8 mouse cellular contexts compared by ENCODE assay signal in genomic region chrX:167212707-167213106, GRCm38 (mm10). TPM values are rescaled to one million over a fixed set of nuclear protein-coding genes. Genes with fewer than 3 reads are reported as not detected.
A peak's percentile ranks its signal among the peaks of the same experiment; 100 is the strongest.
DNase-seq lines count a peak whose midpoint lies in the region; ATAC-seq and TF ChIP-seq lines count a peak whose summit lies in the region.

No protein-coding gene starts in this region.

- ATAC-seq in embryonic facial prominence, embryonic 15.5 days (ENCODE audit: insufficient number of reproducible peaks, low FRiP score, low TSS enrichment, low read depth), result peak; percentile 29; the same call in 1 of the 2 replicates
- peak; percentile 9; the same call in 1 of the 2 replicates for ATAC-seq in hindbrain, embryonic 13.5 days (ENCODE audit: low FRiP score)
- ATAC-seq in lung, postnatal 0 days, result peak; percentile 63
- no peak for ATAC-seq in monocyte, adult 5-6 weeks (replicated peaks; ENCODE audit: insufficient number of reproducible peaks, low FRiP score, low TSS enrichment, poor library complexity, severe bottlenecking)

- H3K4me1 ChIP-seq in embryonic facial prominence, embryonic 15.5 days, result no peaks in the 10 kb centered on the region
- peaks cover 16% of the 10 kb centered on the region for H3K4me1 ChIP-seq in hindbrain, embryonic 13.5 days (replicated peaks)
- peaks cover 3% of the 10 kb centered on the region; the same call in 1 of the 2 replicates for H3K4me1 ChIP-seq in lung, postnatal 0 days (ENCODE audit: insufficient read depth, low read depth, low read length)

- TF ChIP-seq CTCF in lung, postnatal 0 days (IDR thresholded peaks at IDR 0.05), result peak; percentile 71

- H3K4me2 ChIP-seq in embryonic facial prominence, embryonic 15.5 days (replicated peaks), result peak overlapping the region; percentile 15; the same call in 1 of the 2 replicates
- H3K4me2 ChIP-seq in hindbrain, embryonic 13.5 days, result no peak overlapping the region
- H3K4me2 ChIP-seq in lung, postnatal 0 days (replicated peaks; ENCODE audit: low read depth, low read length), result peak overlapping the region; percentile 20; the same call in 1 of the 2 replicates

- H3K36me3 ChIP-seq in embryonic facial prominence, embryonic 15.5 days, result no peaks in the 10 kb centered on the region
- H3K36me3 ChIP-seq in hindbrain, embryonic 13.5 days, result no peaks in the 10 kb centered on the region
- H3K36me3 ChIP-seq in lung, postnatal 0 days (ENCODE audit: insufficient read depth, low read length), result no peaks in the 10 kb centered on the region

- peaks cover 17% of the 10 kb centered on the region for H3K27me3 ChIP-seq in embryonic facial prominence, embryonic 15.5 days
- peaks cover 10% of the 10 kb centered on the region; the same call in 1 of the 2 replicates for H3K27me3 ChIP-seq in hindbrain, embryonic 13.5 days
- H3K27me3 ChIP-seq in lung, postnatal 0 days (replicated peaks; ENCODE audit: insufficient read depth, low read length), result no peaks in the 10 kb centered on the region

- 21% methylated on average over 8 of the region's 8 CpGs for WGBS in embryonic facial prominence, embryonic 15.5 days
- WGBS in hindbrain, embryonic 13.5 days, result 19% methylated on average over 8 of the region's 8 CpGs
- 9% methylated on average over 8 of the region's 8 CpGs for WGBS in lung, postnatal 0 days

- peak; percentile 28 for DNase-seq in adrenal gland, adult 2 months
- no peak for DNase-seq in adrenal gland, adult 18-20 months (ENCODE audit: low spot score in 2 of 2)
- peak; percentile 2 for DNase-seq in 3T3-L1 (ENCODE audit: low read depth, low spot score)
- DNase-seq in lung, postnatal 0 days (ENCODE audit: low spot score), result peak; percentile 82
- DNase-seq in thymus, postnatal 25 days, result peak; percentile 43

- H3K9me3 ChIP-seq in embryonic facial prominence, embryonic 15.5 days (replicated peaks), result no peaks in the 10 kb centered on the region
- H3K9me3 ChIP-seq in hindbrain, embryonic 13.5 days, result no peaks in the 10 kb centered on the region
- H3K9me3 ChIP-seq in lung, postnatal 0 days (ENCODE audit: low read length), result no peaks in the 10 kb centered on the region

- H3K4me3 ChIP-seq in embryonic facial prominence, embryonic 15.5 days (replicated peaks), result no peak overlapping the region
- no peak overlapping the region for H3K4me3 ChIP-seq in hindbrain, embryonic 13.5 days
- no peak overlapping the region for H3K4me3 ChIP-seq in lung, postnatal 0 days (ENCODE audit: low read depth, low read length)

- no peak overlapping the region for H3K9ac ChIP-seq in embryonic facial prominence, embryonic 15.5 days
- no peak overlapping the region for H3K9ac ChIP-seq in hindbrain, embryonic 13.5 days
- H3K9ac ChIP-seq in lung, postnatal 0 days (replicated peaks; ENCODE audit: low read depth), result no peak overlapping the region

- TF ChIP-seq EP300 in lung, postnatal 0 days (IDR thresholded peaks at IDR 0.05), result no peak

- H3K27ac ChIP-seq in embryonic facial prominence, embryonic 15.5 days (replicated peaks), result 0 out of 2 replicates have a peak overlapping the region, but pooled peaks have one; percentile 22
- H3K27ac ChIP-seq in hindbrain, embryonic 13.5 days, result 0 out of 2 replicates have a peak overlapping the region, but pooled peaks have one; percentile 18
- H3K27ac ChIP-seq in lung, postnatal 0 days (ENCODE audit: low read length), result 0 out of 2 replicates have a peak overlapping the region, but pooled peaks have one; percentile 52

RNA-seq across cellular contexts. Expression of gene Tmsb4x, which starts 3.6 kb away (rescaled TPM):
- 100 to 1,000 TPM; 255 to 487 TPM for total RNA-seq in adrenal gland, adult 2 months (2021)
- 6.5 and 6.8 TPM in 2 replicates for polyA plus RNA-seq in adrenal gland, adult 2 months (2012; rRNA removed)
- total RNA-seq in adrenal gland, adult 18-20 months (2021), result 100 to 1,000 TPM; 366 to 491 TPM
- polyA plus RNA-seq in embryonic facial prominence, embryonic 15.5 days (2015; fragmentation: Nextera tagmentation; extraction: Ambion mirVana), result 2,315 and 2,583 TPM in 2 replicates
- 6,428 and 6,647 TPM in 2 replicates for polyA plus RNA-seq in hindbrain, embryonic 13.5 days (2015; fragmentation: Nextera tagmentation; extraction: Ambion mirVana)
- 7,609 and 7,998 TPM in 2 replicates for polyA plus RNA-seq in lung, postnatal 0 days (2015; fragmentation: Nextera tagmentation; extraction: Ambion mirVana)
- 8,846 to 11,803 TPM (median 11,494 TPM) in 3 replicates for total RNA-seq in monocyte, adult 5-6 weeks (2017)

RNA-seq across cellular contexts. Expression of gene Tlr8, which starts 51.4 kb away (rescaled TPM):
- total RNA-seq in adrenal gland, adult 2 months (2021), result 1 to 10 TPM; 1.2 to 3.3 TPM
- 0.18 and 0.20 TPM in 2 replicates for polyA plus RNA-seq in adrenal gland, adult 2 months (2012; rRNA removed)
- total RNA-seq in adrenal gland, adult 18-20 months (2021), result 1 to 10 TPM; 2.5 to 4.9 TPM
- 0.44 and 0.72 TPM in 2 replicates for polyA plus RNA-seq in embryonic facial prominence, embryonic 15.5 days (2015; fragmentation: Nextera tagmentation; extraction: Ambion mirVana)
- polyA plus RNA-seq in hindbrain, embryonic 13.5 days (2015; fragmentation: Nextera tagmentation; extraction: Ambion mirVana), result 0.10 and 0.17 TPM in 2 replicates
- polyA plus RNA-seq in lung, postnatal 0 days (2015; fragmentation: Nextera tagmentation; extraction: Ambion mirVana), result 1.5 and 1.9 TPM in 2 replicates
- 50.9 to 97.9 TPM (median 77.8 TPM) in 3 replicates for total RNA-seq in monocyte, adult 5-6 weeks (2017)

Comparison
In these comparisons a context has a peak if more than half of its experiments do, and no peak if none do; other contexts are left out.
1. DNase-seq: peak in adrenal gland, adult 2 months (single experiment), 3T3-L1 (single experiment), lung, postnatal 0 days (single experiment) and thymus, postnatal 25 days (single experiment); none in adrenal gland, adult 18-20 months (0 of 2).
2. RNA of gene Tmsb4x, which starts 3.6 kb away (polyA plus RNA-seq): 7,609 to 7,998 TPM in lung, postnatal 0 days, 6,428 to 6,647 TPM in hindbrain, embryonic 13.5 days and 2,315 to 2,583 TPM in embryonic facial prominence, embryonic 15.5 days; 6.5 to 6.8 TPM in adrenal gland, adult 2 months; every median in the first group is over 100 times any median in the second.
3. Peak in every context shown above with its lines, with median percentiles within 50 percentile points of each other: H3K27ac ChIP-seq.